Mouse (Mus musculus): ENCODE results near the gene Sit1.

DNA sequence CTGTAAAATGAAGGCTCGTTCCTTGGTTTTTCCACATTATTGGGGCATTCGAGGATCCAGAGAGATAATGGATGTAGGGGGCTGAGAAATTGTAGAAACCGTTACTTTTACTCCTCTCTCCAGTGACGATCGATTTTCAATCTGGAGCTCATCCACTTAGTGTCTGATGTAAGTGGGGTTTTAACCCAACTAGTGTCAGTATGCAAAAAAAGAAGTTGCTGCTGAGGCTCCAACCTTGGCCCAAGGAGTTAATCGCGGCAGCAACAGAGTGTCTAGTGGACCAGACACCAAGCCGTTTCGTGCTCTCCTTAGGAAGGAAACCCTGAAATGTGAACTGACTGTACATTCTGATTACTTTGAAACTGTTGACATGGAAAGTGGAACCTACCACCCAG is 10.3 kb upstream of the Sit1 start:
- TF ChIP-seq POLR2A (IDR thresholded peaks at IDR 0.05; ENCODE audit: borderline replicate concordance, control insufficient read depth, low read depth, low read length), result no peak
- no peak for TF ChIP-seq CTCF (IDR thresholded peaks at IDR 0.05; ENCODE audit: control insufficient read depth, insufficient read depth, low read length)
